Mouse (Mus musculus) testis, adult 2 months (tissue): ENCODE data around the gene Asb16.

Source experiments
- CTCF ChIP-seq: fragments of 200-500 bp; IDR thresholded peaks from 2 replicates; pipeline ENCODE4 v1.5.1; 2012; ENCODE audit warnings: low read depth, mild to moderate bottlenecking, inconsistent platforms, low read length, moderate library complexity; ENCODE audit not compliant: control insufficient read depth, insufficient read depth, insufficient replicate concordance
- POLR2A ChIP-seq: fragments of 200-500 bp; IDR thresholded peaks from 2 replicates; pipeline ENCODE4 v1.6.1; 2012; ENCODE audit warnings: low read depth, mild to moderate bottlenecking, inconsistent platforms, low read length, moderate library complexity; ENCODE audit not compliant: control insufficient read depth

GRCm38 (mm10) chr11:102319410-102319792, 50.9 kb downstream of the Asb16 start, which contains the start of gene Ubtf:
- TF ChIP-seq CTCF, result no peak
- 0 out of 2 replicates have a peak, but pooled peaks have one; percentile 4 for TF ChIP-seq POLR2A
